Mouse (Mus musculus) thymus, postnatal 0 days (tissue): ENCODE data around the gene Ccdc155. TPM values are rescaled to one million over a fixed set of nuclear protein-coding genes. Genes with fewer than 3 reads are reported as not detected.
"Not testable (repeated sequence)": the region's sequence is repeated elsewhere in the genome, so short reads cannot be mapped to it uniquely, and the experiment has no call there.

ENCODE experiments used
- DNase-seq: peaks from one replicate; pipeline ENCODE4 v3.0.0-alpha.2; 2015; ENCODE audit warnings: low spot score
- polyA plus RNA-seq: library from polyadenylated mRNA; unstranded; fragments of >200 nt; fragmentation: Nextera tagmentation; extraction: Ambion mirVana; gene quantifications from 2 replicates; pipeline ENCODE4 v1.2.1, GENCODE M21; 2015

Gene Ccdc155
- polyA plus RNA-seq, 1 experiment from 2014 or later, result 0.20 TPM

GRCm38 (mm10) chr7:45165701-45166100 lies 39.0 kb downstream of the Ccdc155 start:
- no peak for DNase-seq

DNA sequence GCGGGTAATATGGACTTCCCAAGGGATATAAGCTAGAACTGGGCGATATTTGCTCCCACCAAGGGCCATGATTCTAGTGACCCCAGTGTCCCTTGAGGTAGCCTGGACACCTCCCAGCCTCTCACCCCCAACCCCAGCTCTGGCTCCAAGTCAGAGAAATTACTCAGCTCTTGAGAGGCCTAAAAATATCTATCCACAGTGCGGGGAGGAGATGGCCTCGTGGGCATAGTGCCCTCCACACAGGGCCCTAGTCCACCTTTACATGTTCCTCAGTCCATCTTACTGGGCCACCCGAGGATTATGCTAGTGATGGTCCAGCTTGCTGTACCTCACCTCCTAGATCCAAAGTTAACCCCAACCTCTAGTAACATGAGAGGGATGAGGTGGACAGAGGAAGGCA lies 39.9 kb downstream of the Ccdc155 start:
- no peak for DNase-seq

GRCm38 (mm10) chr7:45163735-45164490 lies 40.8 kb downstream of the Ccdc155 start, which contains the start of gene Slc17a7:
Slc17a7 (plus strand) TSS chr7:45163949.
- peak; percentile 26 for DNase-seq

- no peak for DNase-seq
These were observed 41.6 kb downstream of the Ccdc155 start for GRCm38 (mm10) chr7:45162996-45163615.

DNA sequence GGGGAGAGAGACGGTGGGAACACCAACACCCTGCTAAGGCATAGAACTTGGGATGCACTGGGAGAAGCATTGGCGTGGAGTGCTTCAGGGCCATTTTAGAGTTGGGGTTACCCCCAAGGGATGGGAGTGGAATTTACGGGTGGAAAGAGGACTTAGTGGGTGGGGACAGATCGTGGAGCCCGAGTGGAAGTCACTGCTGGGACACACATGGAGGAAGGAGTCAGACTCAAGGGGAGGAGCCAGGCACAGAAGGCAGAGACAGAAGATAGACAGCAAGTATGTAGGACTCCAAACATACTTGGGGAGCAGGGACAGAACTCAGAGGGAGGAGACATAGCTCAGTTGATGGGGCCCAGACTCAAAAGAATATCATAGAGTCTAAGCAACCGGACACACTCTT lies 42.1 kb downstream of the Ccdc155 start:
- no peak for DNase-seq

GRCm38 (mm10) chr7:45161612-45162473 lies 42.8 kb downstream of the Ccdc155 start:
- DNase-seq, result peak; percentile 87

GRCm38 (mm10) chr7:45160866-45161265 lies 43.8 kb downstream of the Ccdc155 start:
- no peak for DNase-seq

- DNase-seq, result no peak
These were observed 44.3 kb downstream of the Ccdc155 start for GRCm38 (mm10) chr7:45160316-45160800.

GRCm38 (mm10) chr7:45158991-45159390 lies 45.7 kb downstream of the Ccdc155 start:
- no peak for DNase-seq

- DNase-seq, result no peak
These were observed 47.2 kb downstream of the Ccdc155 start for GRCm38 (mm10) chr7:45157459-45157858.

GRCm38 (mm10) chr7:45156206-45156605 lies 48.5 kb downstream of the Ccdc155 start:
- DNase-seq, result no peak

GRCm38 (mm10) chr7:45155590-45155989 lies 49.1 kb downstream of the Ccdc155 start:
- DNase-seq, result no peak

DNA sequence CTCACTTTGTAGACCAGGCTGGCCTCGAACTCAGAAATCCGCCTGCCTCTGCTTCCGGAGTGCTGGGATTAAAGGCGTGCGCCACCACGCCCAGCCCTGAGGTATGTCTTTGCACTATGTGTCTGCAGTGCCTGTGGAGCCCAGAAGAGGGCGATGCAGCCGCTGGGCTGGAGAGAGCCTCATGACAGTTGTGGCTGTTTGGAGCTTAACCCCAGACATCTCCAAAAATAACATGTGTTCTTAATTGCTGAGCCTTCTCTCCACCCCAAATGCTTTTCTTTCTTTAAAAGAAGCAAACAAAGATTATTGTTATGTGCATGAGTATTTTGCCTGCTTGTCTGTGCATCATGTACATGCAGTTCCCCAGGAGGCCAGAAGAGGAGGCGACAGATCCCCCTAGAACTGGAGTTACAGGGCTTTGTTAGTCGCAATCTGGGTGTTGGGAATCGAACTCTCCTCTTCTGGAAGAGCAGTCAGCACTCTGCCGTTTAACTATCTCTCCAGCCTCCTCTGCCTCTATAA lies 49.6 kb downstream of the Ccdc155 start:
- peak; percentile 55 for DNase-seq

DNA sequence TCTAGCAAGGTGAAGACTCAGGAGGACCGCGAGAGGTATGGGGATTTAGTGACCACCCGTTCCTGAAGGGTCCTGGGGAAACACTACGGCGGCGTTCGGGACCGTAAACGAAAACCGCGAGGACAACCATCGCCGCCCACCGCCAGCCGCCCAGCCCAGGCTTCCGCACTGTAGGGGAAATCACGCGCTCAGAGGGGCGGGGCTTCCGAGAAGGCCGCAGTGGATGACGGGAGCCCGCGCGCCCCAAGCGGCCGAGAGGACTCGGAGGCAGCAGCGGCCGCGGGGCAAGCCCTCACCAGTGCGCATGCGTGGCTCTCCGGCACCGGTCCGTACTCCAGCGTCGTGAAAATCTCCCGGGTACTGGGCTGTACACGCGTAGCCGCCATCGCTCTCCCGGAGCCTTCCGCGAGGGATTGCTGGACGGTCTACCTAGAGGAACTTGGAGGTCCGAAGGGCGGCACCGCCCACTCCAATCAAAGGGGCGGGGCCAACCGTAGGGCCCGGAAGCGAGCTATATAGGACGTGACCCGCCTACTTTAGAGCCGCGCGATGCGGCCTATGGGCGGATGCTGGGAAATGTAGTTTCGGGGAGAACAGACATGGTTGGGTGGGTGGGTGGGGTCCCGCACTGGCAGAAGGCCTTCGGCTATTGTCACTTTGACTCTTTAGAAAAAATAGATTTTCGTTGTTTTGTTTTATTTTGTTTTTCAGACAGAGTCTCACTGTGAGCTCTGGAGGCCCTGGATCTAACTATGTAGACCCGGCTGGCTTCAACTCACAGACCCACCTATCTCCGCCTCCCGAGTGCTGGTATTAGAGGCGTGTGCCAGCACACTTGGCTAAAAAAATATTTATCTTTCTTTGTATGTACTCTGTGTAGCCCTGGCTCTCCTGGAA lies 50.3 kb downstream of the Ccdc155 start, which contains the start of the genes Pih1d1 and Aldh16a1:
Gene Pih1d1 (plus strand): TSS at position 208 of the 897 bp plus-strand sequence.
Gene Aldh16a1 (minus strand): TSS at position 489 of the 897 bp plus-strand sequence.
- peak; percentile 98 for DNase-seq

DNA sequence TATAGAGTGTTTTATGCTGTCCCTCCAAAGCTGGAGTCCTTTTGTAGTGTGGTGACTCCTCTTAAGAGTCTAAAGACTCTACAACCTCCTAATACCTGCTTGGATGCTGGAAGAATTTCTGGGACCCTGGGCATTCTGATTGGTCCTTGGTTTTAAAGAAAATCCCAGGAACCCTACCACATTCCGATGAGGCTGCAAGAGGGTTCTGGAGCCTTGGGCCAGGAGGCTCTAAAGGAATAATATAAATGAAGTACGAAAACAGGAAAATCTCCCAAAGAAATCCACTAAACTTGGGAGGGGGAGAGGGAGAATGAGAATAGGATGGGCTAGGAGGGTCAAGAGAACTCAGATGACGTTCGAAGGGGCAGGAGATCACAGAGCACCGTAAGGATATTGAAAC lies 51.1 kb downstream of the Ccdc155 start:
- no peak for DNase-seq

DNA sequence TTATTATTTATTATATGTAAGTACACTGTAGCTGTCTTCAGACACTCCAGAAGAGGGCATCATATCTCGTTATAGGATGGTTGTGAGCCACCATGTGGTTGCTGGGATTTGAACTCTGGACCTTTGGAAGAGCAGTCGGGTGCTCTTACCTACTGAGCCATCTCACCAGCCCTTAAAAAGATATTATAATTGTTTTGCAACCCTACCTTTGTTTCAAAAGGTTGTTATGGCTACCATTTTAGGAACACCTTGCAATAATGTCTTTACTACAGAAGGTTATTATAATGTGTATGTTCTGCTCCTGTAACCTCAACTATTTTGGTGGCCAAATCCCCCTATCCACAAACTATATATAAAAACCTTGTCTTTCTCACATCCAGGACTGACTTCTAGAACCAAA lies 51.6 kb downstream of the Ccdc155 start:
- not testable (repeated sequence) for DNase-seq

DNA sequence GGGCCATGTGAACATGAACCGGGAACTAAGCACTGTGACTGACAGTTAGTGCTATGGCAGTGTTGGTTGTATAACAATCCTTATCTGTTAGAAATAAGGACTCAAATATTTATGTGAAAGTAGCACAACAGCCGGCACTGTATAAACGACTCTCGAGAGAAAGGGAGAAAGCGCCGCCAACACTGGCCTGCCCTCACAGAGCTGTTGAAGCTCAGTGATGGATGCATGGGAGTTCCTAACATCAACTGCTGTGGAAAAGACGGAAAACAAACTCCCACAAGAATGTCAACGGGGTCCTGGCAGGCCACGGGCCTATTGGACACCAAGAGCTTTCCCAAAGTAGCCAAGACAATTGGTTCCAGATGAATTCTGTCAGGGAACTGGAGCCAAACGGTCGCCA lies 53.4 kb downstream of the Ccdc155 start:
- DNase-seq, result no peak

DNA sequence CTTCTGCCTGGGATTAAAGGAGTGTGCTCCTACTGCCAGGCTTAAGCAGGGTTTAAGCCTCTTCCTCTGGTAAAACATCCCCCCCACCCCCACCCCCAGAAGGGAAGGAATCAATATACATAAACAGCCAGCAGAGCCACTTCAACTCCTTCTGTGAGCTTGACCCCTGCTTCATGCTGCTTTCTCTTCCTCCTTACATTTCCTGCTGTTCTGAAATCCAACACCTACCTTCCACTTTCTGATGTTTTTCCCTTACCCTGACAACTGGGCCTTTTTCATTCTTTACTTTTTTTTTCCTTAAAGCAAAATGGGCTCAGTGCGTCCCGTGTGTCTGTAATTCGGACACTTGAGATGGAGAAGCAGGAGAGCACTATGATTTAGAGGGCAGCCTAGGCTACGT lies 54.4 kb downstream of the Ccdc155 start:
- DNase-seq, result no peak

DNA sequence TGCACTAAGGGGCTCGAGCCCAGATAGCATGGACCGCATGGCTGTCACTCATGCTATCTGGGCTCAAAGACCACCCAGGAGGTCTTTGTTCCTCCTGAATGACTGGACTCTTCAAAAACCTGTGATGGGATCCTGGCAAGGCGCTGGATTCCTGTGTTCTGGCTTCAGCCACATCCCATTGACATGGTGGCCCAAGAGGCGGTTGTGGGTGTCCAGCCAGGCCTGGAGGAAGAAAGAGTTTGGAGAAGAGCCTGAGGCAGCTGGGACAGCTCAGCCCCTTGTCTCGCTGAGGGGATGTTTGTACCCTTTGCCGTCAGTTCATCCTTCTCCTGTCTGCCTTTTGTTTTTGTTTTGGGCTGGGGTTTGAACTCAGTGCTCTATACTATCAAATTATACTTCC lies 55.1 kb downstream of the Ccdc155 start:
- no peak for DNase-seq

DNA sequence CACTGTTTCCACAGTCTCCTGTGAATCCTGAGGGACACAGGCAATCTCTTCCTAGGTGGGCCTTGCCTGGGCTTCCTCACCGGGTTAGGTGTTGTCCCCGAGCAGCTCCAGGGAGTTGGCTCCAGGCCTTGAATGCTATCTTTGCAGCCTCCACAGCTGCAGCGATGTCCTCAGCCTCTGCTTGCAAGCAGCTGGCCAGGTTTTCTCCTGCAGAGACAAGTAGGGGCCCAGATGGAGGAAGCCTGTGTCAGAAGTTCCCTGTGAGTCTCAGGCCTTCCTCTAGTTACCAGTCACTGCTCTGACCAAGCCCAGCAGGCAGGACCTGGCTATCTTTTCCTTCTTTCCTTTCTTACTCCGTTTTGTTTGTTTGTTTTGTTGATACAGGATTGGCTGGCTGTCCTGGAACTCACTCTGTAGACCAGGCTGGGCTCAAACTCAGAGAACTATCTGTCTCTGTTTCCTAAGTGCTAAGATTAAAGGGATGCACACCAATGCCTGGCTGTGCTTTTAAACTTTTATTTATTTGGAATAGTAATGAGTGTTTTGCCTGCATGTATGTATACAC lies 56.1 kb downstream of the Ccdc155 start:
- no peak for DNase-seq
